Mouse (Mus musculus): Measurements from ENCODE around the gene Cops8. TPM values are rescaled to one million over a fixed set of nuclear protein-coding genes. Genes with fewer than 3 reads are reported as not detected.

Cops8 gene
- polyA plus RNA-seq, 1 experiment = 48.4 TPM

Other genes with a start within 250 kb of the Cops8 start
- gene Col6a3, start 241.0 kb downstream of the Cops8 start, polyA plus RNA-seq (2012; ENCODE audit: insufficient read depth, insufficient read length, missing spikeins) = 18.7 and 28.2 TPM in 2 replicates

All from brown adipose tissue, adult 24 weeks (tissue).